Mouse (Mus musculus) kidney, postnatal 36 days (tissue): ENCODE measurements around the gene Atad1.
"Not testable (repeated sequence)": the region's sequence is repeated elsewhere in the genome, so short reads cannot be mapped to it uniquely, and the experiment has no call there.

Experiments used
- DNase-seq, 2 experiments: peaks; one replicate each; pipeline ENCODE4 v3.0.0; 2021 to 2022; ENCODE audit warnings: mixed read lengths in 2 of 2

Gene Atad1

GRCm38 (mm10) chr19:32740641-32741345 lies 1.2 kb upstream of the Atad1 start:
- DNase-seq: no peak

- DNase-seq: no peak
Measured at GRCm38 (mm10) chr19:32737844-32738243, 1.7 kb downstream of the Atad1 start.

- DNase-seq: no peak
Measured at GRCm38 (mm10) chr19:32732922-32733321, 6.7 kb downstream of the Atad1 start.

- DNase-seq: no peak
Measured at GRCm38 (mm10) chr19:32729785-32730184, 9.8 kb downstream of the Atad1 start.

GRCm38 (mm10) chr19:32726451-32727325 lies 12.9 kb downstream of the Atad1 start:
- DNase-seq: no peak

- no peak for DNase-seq
Measured at GRCm38 (mm10) chr19:32723817-32724216, 15.8 kb downstream of the Atad1 start.

GRCm38 (mm10) chr19:32720319-32720718 lies 19.3 kb downstream of the Atad1 start:
- no peak for DNase-seq

- DNase-seq: no peak
Measured at GRCm38 (mm10) chr19:32717590-32717989, 22.0 kb downstream of the Atad1 start.

- no peak for DNase-seq
Measured at GRCm38 (mm10) chr19:32715681-32716080, 23.9 kb downstream of the Atad1 start.

GRCm38 (mm10) chr19:32715201-32715600 lies 24.4 kb downstream of the Atad1 start:
- DNase-seq: peak; percentile 85 to 87

- DNase-seq: no peak
Measured at GRCm38 (mm10) chr19:32713471-32713870, 26.1 kb downstream of the Atad1 start.

GRCm38 (mm10) chr19:32712588-32713042 lies 27.0 kb downstream of the Atad1 start:
- DNase-seq: peak; percentile 85 to 88

GRCm38 (mm10) chr19:32711761-32712541 lies 27.6 kb downstream of the Atad1 start:
- DNase-seq: peak; percentile 90 to 96

- DNase-seq: no peak
Measured at GRCm38 (mm10) chr19:32710288-32710687, 29.3 kb downstream of the Atad1 start.

GRCm38 (mm10) chr19:32708996-32709395 lies 30.6 kb downstream of the Atad1 start:
- DNase-seq: no peak

- no peak for DNase-seq
Measured at GRCm38 (mm10) chr19:32702191-32702590, 37.4 kb downstream of the Atad1 start.

GRCm38 (mm10) chr19:32696674-32697073 lies 42.9 kb downstream of the Atad1 start:
- no peak for DNase-seq

- no peak for DNase-seq
Measured at GRCm38 (mm10) chr19:32689724-32690123, 49.9 kb downstream of the Atad1 start.

- not testable (repeated sequence) for DNase-seq
Measured at GRCm38 (mm10) chr19:32688227-32688626, 51.4 kb downstream of the Atad1 start.

- no peak for DNase-seq
Measured at GRCm38 (mm10) chr19:32687721-32688120, 51.9 kb downstream of the Atad1 start.

- no peak for DNase-seq
Measured at GRCm38 (mm10) chr19:32683081-32683480, 56.5 kb downstream of the Atad1 start.

- DNase-seq: no peak
Measured at GRCm38 (mm10) chr19:32680894-32681293, 58.7 kb downstream of the Atad1 start.

- DNase-seq: no peak
Measured at GRCm38 (mm10) chr19:32675766-32676165, 63.8 kb downstream of the Atad1 start.
